Mouse (Mus musculus) embryonic facial prominence, embryonic 14.5 days (tissue): ENCODE measurements around the gene Smim27. TPM values are rescaled to one million over a fixed set of nuclear protein-coding genes. Genes with fewer than 3 reads are reported as not detected.

ENCODE experiments used
- ATAC-seq: fragments of 200-750 bp; cut with Nextera tagmentation; 2 replicates; pipeline ENCODE4 v1.8.0; 2017; ENCODE audit warnings: low read depth, moderate number of reproducible peaks, moderate TSS enrichment
- DNase-seq: peaks from one replicate; pipeline ENCODE4 v3.0.0-alpha.2; 2015; ENCODE audit warnings: low spot score
- H3K27ac ChIP-seq: fragments of 300-500 bp; sonication (generic); replicated peaks from 2 replicates; pipeline ENCODE4 v1.5.1; 2014; ENCODE audit warnings: low read depth, mild to moderate bottlenecking, low read length, moderate library complexity
- H3K27me3 ChIP-seq: fragments of 300-500 bp; sonication (generic); replicated peaks from 2 replicates; pipeline ENCODE4 v1.6.1; 2014; ENCODE audit warnings: low read length; ENCODE audit not compliant: control insufficient read depth, insufficient read depth
- H3K36me3 ChIP-seq: fragments of 300-500 bp; sonication (generic); 2 replicates; pipeline ENCODE4 v1.6.1; 2014; ENCODE audit warnings: low read length, mixed read lengths; ENCODE audit not compliant: control insufficient read depth, insufficient read depth
- H3K4me1 ChIP-seq: fragments of 300-500 bp; sonication (generic); 2 replicates; pipeline ENCODE4 v1.6.1; 2014; ENCODE audit warnings: antibody characterized with exemption, low read length; ENCODE audit not compliant: control insufficient read depth, insufficient read depth
- H3K4me2 ChIP-seq: fragments of 300-500 bp; sonication (generic); 2 replicates; pipeline ENCODE4 v1.6.1; 2014; ENCODE audit warnings: low read depth, mild to moderate bottlenecking, low read length, moderate library complexity, mixed read lengths
- H3K4me3 ChIP-seq: fragments of 300-500 bp; sonication (generic); 2 replicates; pipeline ENCODE4 v1.5.1; 2014; ENCODE audit warnings: low read depth, mild to moderate bottlenecking, low read length
- H3K9ac ChIP-seq: fragments of 300-500 bp; sonication (generic); 2 replicates; pipeline ENCODE4 v1.6.1; 2014; ENCODE audit warnings: low read depth, mild to moderate bottlenecking, low read length, moderate library complexity, mixed read lengths
- H3K9me3 ChIP-seq: fragments of 300-500 bp; sonication (generic); 2 replicates; pipeline ENCODE4 v1.6.1; 2016; ENCODE audit warnings: low read length; ENCODE audit not compliant: control insufficient read depth
- WGBS: fragments of 180-500 bp; shearing (Covaris S2); extraction: QIAGEN DNeasy Blood & Tissue Kit; methylation state at CpG from one replicate; pipeline ENCODE4 v1.1.7; 2014; 5-methylcytosine and 5-hydroxymethylcytosine counted together
- polyA plus RNA-seq: library from polyadenylated mRNA; unstranded; fragments of >200 nt; fragmentation: Nextera tagmentation; extraction: Ambion mirVana; gene quantifications from 2 replicates; pipeline ENCODE4 v1.2.1, GENCODE M21; 2014

The Smim27 gene
- polyA plus RNA-seq: 35.1 and 47.1 TPM in 2 replicates

GRCm38 (mm10) chr4:40269430-40270032, at the start of gene Smim27, which contains the start of gene Topors:
Gene Smim27, plus strand, starts transcription at chr4:40269579.
Gene Topors, minus strand, starts transcription at chr4:40269850.
- H3K9me3 ChIP-seq: no peaks in the 10 kb centered on the region
- peaks cover 7% of the 10 kb centered on the region; the same call in 1 of the 2 replicates for H3K4me1 ChIP-seq
- peak within 1 kb of the TSS; percentile 75 for H3K9ac ChIP-seq
- peaks cover 40% of the 10 kb centered on the region for H3K36me3 ChIP-seq
- H3K4me2 ChIP-seq: peak within 1 kb of the TSS; percentile 95
- no peaks in the 10 kb centered on the region for H3K27me3 ChIP-seq
- peak; percentile 97 for ATAC-seq
- H3K4me3 ChIP-seq: peak within 1 kb of the TSS; percentile 56
- H3K27ac ChIP-seq: peak within 1 kb of the TSS; percentile 99
- WGBS: under 1% methylated on average over 31 of the region's 38 CpGs
- DNase-seq: peak; percentile 99

- ATAC-seq (no peak), DNase-seq (no peak)
- Histone ChIP-seq H3K36me3 (no peaks in the 10 kb centered on the region), H3K4me3 (no peak overlapping the region), H3K4me1 (0 out of 2 replicates have a peak, but pooled peaks cover 3% of the 10 kb centered on the region), H3K27me3 (peaks cover 5% of the 10 kb centered on the region; the same call in 1 of the 2 replicates), H3K9ac (peak overlapping the region; percentile 19; the same call in 1 of the 2 replicates), H3K4me2 (no peak overlapping the region), H3K9me3 (no peaks in the 10 kb centered on the region), H3K27ac (no peak overlapping the region; the same call in 1 of the 2 replicates)
- 22% methylated on average over 12 of the region's 12 CpGs for WGBS
These were observed 48.9 kb upstream of the Smim27 start for GRCm38 (mm10) chr4:40220437-40220836.

GRCm38 (mm10) chr4:40221004-40221760, 48.2 kb upstream of the Smim27 start:
- 0 out of 2 replicates have a peak, but pooled peaks cover 3% of the 10 kb centered on the region for H3K4me1 ChIP-seq
- 0 out of 2 replicates have a peak overlapping the region, but pooled peaks have one; percentile 19 for H3K9ac ChIP-seq
- H3K9me3 ChIP-seq: no peaks in the 10 kb centered on the region
- H3K27ac ChIP-seq: no peak overlapping the region
- no peak overlapping the region for H3K4me2 ChIP-seq
- DNase-seq (peak; percentile 21), ATAC-seq (peak; percentile 60; the same call in 1 of the 2 replicates)
- WGBS: 37% methylated on average over 14 of the region's 14 CpGs
- peaks cover 5% of the 10 kb centered on the region; the same call in 1 of the 2 replicates for H3K27me3 ChIP-seq
- no peaks in the 10 kb centered on the region for H3K36me3 ChIP-seq
- H3K4me3 ChIP-seq: no peak overlapping the region

GRCm38 (mm10) chr4:40221876-40222585, 47.3 kb upstream of the Smim27 start:
- 51% methylated on average over 21 of the region's 21 CpGs for WGBS
- Histone ChIP-seq H3K36me3 (no peaks in the 10 kb centered on the region), H3K27ac (no peak overlapping the region), H3K9ac (no peak overlapping the region), H3K4me1 (0 out of 2 replicates have a peak, but pooled peaks cover 3% of the 10 kb centered on the region), H3K4me3 (no peak overlapping the region), H3K9me3 (no peaks in the 10 kb centered on the region), H3K27me3 (peaks cover 5% of the 10 kb centered on the region; the same call in 1 of the 2 replicates), H3K4me2 (no peak overlapping the region)
- DNase-seq (no peak), ATAC-seq (no peak)

GRCm38 (mm10) chr4:40226095-40226494, 43.3 kb upstream of the Smim27 start:
- H3K9me3 ChIP-seq: no peaks in the 10 kb centered on the region
- ATAC-seq (no peak), DNase-seq (no peak)
- 77% methylated on average over 5 of the region's 5 CpGs for WGBS
- no peak overlapping the region for H3K9ac ChIP-seq
- H3K4me2 ChIP-seq: no peak overlapping the region
- H3K27ac ChIP-seq: no peak overlapping the region
- 0 out of 2 replicates have a peak, but pooled peaks cover 1% of the 10 kb centered on the region for H3K4me1 ChIP-seq
- peaks cover 6% of the 10 kb centered on the region; the same call in 1 of the 2 replicates for H3K36me3 ChIP-seq
- no peak overlapping the region for H3K4me3 ChIP-seq
- H3K27me3 ChIP-seq: peaks cover 5% of the 10 kb centered on the region; the same call in 1 of the 2 replicates

- 81% methylated on average over 11 of the region's 11 CpGs for WGBS
These were observed 42.2 kb upstream of the Smim27 start for GRCm38 (mm10) chr4:40227131-40227530.

GRCm38 (mm10) chr4:40227886-40228285, 41.5 kb upstream of the Smim27 start:
- Histone ChIP-seq H3K4me1 (no peaks in the 10 kb centered on the region), H3K9me3 (no peaks in the 10 kb centered on the region), H3K27ac (no peak overlapping the region), H3K9ac (no peak overlapping the region), H3K27me3 (no peaks in the 10 kb centered on the region), H3K36me3 (peaks cover 6% of the 10 kb centered on the region; the same call in 1 of the 2 replicates), H3K4me3 (no peak overlapping the region), H3K4me2 (no peak overlapping the region)
- ATAC-seq (no peak), DNase-seq (no peak)
- 92% methylated on average over 7 of the region's 7 CpGs for WGBS

More at GRCm38 (mm10) chr4:40227131-40227530, 42.2 kb upstream of the Smim27 start:
- no peak for ATAC-seq
- H3K9me3 ChIP-seq: no peaks in the 10 kb centered on the region
- DNase-seq: no peak
- no peak overlapping the region for H3K4me2 ChIP-seq
- H3K4me3 ChIP-seq: no peak overlapping the region
- peaks cover 6% of the 10 kb centered on the region; the same call in 1 of the 2 replicates for H3K36me3 ChIP-seq
- H3K27me3 ChIP-seq: no peaks in the 10 kb centered on the region
- H3K9ac ChIP-seq: no peak overlapping the region
- H3K27ac ChIP-seq: no peak overlapping the region
- no peaks in the 10 kb centered on the region for H3K4me1 ChIP-seq

- DNase-seq: no peak
- WGBS: 91% methylated on average over 6 of the region's 6 CpGs
- H3K4me3 ChIP-seq: no peak overlapping the region
- H3K9me3 ChIP-seq: no peaks in the 10 kb centered on the region
- no peak for ATAC-seq
- H3K36me3 ChIP-seq: peaks cover 9% of the 10 kb centered on the region; the same call in 1 of the 2 replicates
- H3K9ac ChIP-seq: no peak overlapping the region
- no peak overlapping the region for H3K4me2 ChIP-seq
- H3K4me1 ChIP-seq: no peaks in the 10 kb centered on the region
- H3K27ac ChIP-seq: no peak overlapping the region
- H3K27me3 ChIP-seq: no peaks in the 10 kb centered on the region
These were observed 39.7 kb upstream of the Smim27 start for GRCm38 (mm10) chr4:40229723-40230122.
